Mouse (Mus musculus) adrenal gland, adult 8-10 months (tissue): ENCODE results near the gene Col6a1. TPM values are rescaled to one million over a fixed set of nuclear protein-coding genes. Genes with fewer than 3 reads are reported as not detected.

ENCODE experiments used
- DNase-seq: peaks from one replicate; pipeline ENCODE4 v3.0.0; 2022
- total RNA-seq, 4 experiments: library from RNA; stranded (reverse); gene quantifications; 2 replicates each; pipeline ENCODE4 v1.2.4; 2022

Col6a1 gene
- total RNA-seq, 4 experiments from 2014 or later = 163 to 254 (median 213) TPM

- DNase-seq = no peak
Measured at GRCm38 (mm10) chr10:76724231-76724736, 1.7 kb downstream of the Col6a1 start.

GRCm38 (mm10) chr10:76722751-76723450 is 3.1 kb downstream of the Col6a1 start:
- DNase-seq = no peak

GRCm38 (mm10) chr10:76721746-76722145 is 4.2 kb downstream of the Col6a1 start:
- no peak for DNase-seq

GRCm38 (mm10) chr10:76721216-76721615 is 4.8 kb downstream of the Col6a1 start:
- no peak for DNase-seq

GRCm38 (mm10) chr10:76717631-76718030 is 8.3 kb downstream of the Col6a1 start:
- no peak for DNase-seq

- DNase-seq = no peak
Measured at GRCm38 (mm10) chr10:76717026-76717425, 8.9 kb downstream of the Col6a1 start.

- no peak for DNase-seq
Measured at GRCm38 (mm10) chr10:76714303-76714702, 11.7 kb downstream of the Col6a1 start.

- no peak for DNase-seq
Measured at GRCm38 (mm10) chr10:76712500-76712899, 13.5 kb downstream of the Col6a1 start.

DNA sequence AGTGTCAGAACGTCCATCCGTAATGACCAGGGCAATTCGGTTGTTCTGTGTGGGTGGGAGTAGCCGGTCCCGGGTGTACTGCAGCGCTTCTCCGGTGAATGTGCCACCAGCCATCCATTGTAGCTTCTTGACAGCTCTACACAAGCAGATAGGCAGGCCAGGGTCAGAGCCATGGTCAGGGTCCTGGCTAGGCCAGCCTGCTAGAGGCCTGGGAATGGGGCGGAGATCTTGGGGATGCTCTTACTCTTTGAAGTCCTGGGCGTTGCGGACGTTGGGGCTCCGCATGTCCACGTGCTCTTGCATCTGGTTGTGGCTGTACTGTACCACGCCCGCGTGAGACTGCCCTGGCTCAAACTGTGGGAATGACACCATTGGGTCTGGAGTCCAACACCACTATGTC is 14.6 kb downstream of the Col6a1 start:
- no peak for DNase-seq

- DNase-seq = no peak
Measured at GRCm38 (mm10) chr10:76708465-76708864, 17.5 kb downstream of the Col6a1 start.

DNA sequence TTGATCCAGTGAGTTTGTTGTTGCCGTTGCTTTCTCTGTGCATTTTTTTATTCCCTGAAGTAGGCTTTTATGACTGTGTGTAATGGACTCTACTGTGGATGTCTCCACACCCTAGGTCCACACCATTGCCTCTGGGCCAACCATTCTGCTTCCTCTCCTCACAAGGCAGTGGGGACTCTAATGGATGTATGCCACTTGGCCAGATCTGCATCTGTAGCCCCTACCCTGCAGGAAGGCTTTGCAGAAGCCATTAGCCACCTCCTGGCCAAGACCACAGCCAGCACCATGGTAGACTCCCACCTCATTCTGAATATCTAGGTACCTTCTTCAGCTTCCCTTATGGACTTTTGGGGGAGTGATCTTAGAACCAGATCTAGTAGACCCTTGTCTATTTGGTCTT is 18.4 kb downstream of the Col6a1 start:
- no peak for DNase-seq

GRCm38 (mm10) chr10:76707001-76707400 is 19.0 kb downstream of the Col6a1 start:
- no peak for DNase-seq

DNA sequence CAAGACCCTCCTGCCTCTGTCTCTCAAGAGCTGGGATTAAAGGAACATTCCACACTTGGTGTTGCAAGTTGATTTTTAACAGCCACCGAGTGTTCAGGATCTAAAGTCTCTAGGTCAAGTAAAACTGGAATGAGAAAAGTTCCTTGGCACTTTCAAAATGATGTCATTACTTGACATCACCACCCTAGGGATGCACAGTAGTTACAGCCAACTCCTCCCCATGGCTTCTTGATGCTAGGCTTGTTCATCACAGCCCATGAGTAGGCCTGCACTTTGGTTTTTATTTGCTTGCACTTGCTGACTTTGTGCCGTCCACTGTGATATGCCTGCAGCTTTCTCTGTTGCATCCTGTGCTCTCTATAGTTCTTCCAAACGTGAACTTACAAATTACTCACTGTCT is 21.6 kb downstream of the Col6a1 start:
- DNase-seq = no peak

DNA sequence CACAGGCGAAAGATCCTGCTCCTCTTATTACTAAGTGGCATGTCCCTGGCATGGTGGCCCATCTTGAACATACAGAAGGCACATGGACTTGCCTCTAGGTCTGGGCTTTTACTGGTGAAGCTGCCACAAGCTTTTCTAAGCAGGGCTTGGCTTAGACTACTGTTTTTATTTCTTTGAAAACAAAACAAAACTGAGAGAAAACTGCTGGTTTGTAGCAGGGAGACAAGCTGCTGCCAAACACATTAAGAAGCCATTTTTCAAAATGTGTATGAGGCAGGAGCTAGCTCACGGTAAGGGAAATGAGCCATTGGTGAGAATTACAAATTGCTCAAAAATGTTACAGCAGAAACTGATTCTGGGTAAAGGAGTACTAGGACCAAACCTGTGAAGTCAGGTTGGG is 24.5 kb downstream of the Col6a1 start:
- DNase-seq = no peak

DNA sequence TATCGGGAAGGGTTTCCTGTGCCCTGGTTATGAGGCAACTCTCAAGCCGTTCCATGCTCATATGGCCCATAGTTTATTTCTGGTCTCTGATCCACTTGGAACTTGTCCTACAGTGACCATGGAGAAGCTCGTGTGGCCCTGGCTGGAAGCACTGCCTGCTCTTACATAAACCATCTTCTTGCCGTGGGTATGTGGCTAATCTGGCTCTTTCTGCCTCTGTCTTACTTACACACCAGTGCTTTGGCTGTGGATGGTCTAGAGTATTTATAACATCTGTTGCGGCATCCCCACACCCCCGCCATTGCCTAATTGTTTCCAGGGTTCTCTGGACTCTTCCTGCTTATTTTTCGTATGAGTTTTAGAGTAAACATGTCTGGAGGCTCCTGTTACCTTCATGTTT is 26.2 kb downstream of the Col6a1 start:
- no peak for DNase-seq

GRCm38 (mm10) chr10:76695283-76695885 is 30.6 kb downstream of the Col6a1 start:
- DNase-seq = no peak

- no peak for DNase-seq
Measured at GRCm38 (mm10) chr10:76694765-76695164, 31.2 kb downstream of the Col6a1 start.

DNA sequence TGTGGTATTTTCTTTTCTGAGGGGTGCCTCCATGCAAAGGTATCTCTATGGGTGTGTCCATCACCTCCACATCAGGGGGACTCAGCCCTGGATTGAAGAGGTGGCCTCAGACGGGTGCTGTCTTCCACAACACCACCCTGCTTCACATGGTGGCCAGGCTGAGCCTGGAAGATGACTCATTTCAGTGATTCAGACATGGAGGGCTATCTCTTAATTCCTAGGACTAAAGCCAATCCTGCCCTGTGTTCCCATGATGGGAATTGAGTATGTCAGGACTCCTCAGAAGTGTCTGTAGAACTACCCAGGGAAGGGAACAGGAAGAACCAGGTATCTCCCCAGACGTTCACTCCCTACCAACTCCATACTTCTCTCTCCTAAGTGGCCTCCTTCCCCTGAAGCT is 32.5 kb downstream of the Col6a1 start:
- DNase-seq = no peak

DNA sequence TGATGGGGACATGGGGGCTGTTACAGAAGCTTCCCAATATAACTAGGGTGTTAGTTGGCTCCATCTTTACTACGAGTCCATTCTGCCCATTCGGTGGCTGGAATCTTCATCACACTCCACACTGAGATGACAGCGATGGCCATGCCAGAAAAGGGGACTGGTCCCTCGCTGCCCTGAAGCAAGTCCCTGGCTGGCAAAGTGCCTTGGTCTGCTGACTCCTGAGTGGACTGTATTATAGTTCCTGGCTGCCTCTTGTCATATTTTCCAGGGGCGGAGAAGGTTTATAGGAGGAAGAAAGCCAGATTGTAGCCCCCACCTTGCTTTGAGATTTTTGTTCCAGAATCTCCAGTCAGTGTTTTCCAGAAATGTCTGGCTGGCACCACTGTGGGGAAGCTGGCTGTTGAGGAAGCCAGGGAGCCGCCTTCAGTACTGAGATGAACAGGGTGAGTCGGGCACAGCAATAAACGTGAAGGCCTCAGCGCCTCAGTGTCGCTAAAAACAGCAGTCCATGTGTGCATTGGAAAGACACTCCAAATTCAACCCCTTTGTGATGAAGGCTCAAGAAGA is 40.4 kb downstream of the Col6a1 start:
- DNase-seq = no peak

- no peak for DNase-seq
Measured at GRCm38 (mm10) chr10:76683977-76684376, 42.0 kb downstream of the Col6a1 start.

- DNase-seq = no peak
Measured at GRCm38 (mm10) chr10:76683461-76683860, 42.5 kb downstream of the Col6a1 start.

DNA sequence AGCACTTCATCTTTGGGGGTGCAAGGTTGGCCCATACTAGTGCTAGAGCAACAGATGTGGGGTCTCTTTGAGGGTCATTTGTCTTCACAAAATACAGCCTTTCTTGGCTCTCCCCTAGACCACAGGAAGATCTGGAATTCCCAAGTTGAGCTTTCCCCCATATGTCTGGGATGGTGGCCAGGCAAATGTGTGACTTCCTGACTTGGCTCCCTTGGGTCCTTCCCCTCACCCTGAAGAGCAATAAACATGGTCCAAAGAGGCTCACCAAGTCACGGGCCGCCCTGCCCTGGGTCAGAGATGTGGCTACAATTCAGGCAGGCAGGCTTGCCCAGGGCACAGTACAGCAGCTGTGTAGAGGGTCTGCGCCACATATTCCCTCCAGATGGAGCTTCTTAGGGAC is 44.1 kb downstream of the Col6a1 start:
- no peak for DNase-seq

GRCm38 (mm10) chr10:76680758-76681650 is 45.0 kb downstream of the Col6a1 start:
- DNase-seq = no peak
